Mouse (Mus musculus): ENCODE results near the gene Krt24.

- no peak for TF ChIP-seq CTCF (IDR thresholded peaks at IDR 0.05; ENCODE audit: control insufficient read depth, insufficient read depth, insufficient replicate concordance, low read depth, low read length)
- TF ChIP-seq POLR2A (IDR thresholded peaks at IDR 0.05; ENCODE audit: control insufficient read depth, low read depth, low read length), result no peak
These were observed 36.0 kb upstream of the Krt24 start for GRCm38 (mm10) chr11:99321094-99321493.
